Mouse (Mus musculus) erythroid progenitor cell, adult 5-6 weeks (primary cell): Measurements from ENCODE around the gene Msl2. TPM values are rescaled to one million over a fixed set of nuclear protein-coding genes. Genes with fewer than 3 reads are reported as not detected.

Source experiments
- ATAC-seq: replicated peaks from 2 replicates; pipeline ENCODE4 v1.8.0; 2016; ENCODE audit warnings: moderate number of reproducible peaks, mild to moderate bottlenecking, moderate TSS enrichment, inconsistent platforms; ENCODE audit not compliant: poor library complexity, low FRiP score, severe bottlenecking
- total RNA-seq, 2 experiments: library from RNA; stranded (forward) in 1 of 2; stranded (reverse) in 1 of 2; fragments of 150-400 nt in 1 of 2; fragments of 186-747, 209-891 nt in 1 of 2; gene quantifications; 2 replicates each; pipeline versions ENCODE4 v1.2.3 to v1.2.4; 2015 to 2017; ENCODE audit warnings: low replicate concordance in 2 of 2

Msl2 gene
- total RNA-seq, 2 experiments from 2014 or later = 51.0 to 74.6 TPM

- no peak for ATAC-seq
Measured at GRCm38 (mm10) chr9:101113317-101113716, 39.4 kb downstream of the Msl2 start.

- ATAC-seq = peak; percentile 72
Measured at GRCm38 (mm10) chr9:101114182-101114884, 40.4 kb downstream of the Msl2 start.

GRCm38 (mm10) chr9:101143635-101144034 is 69.7 kb downstream of the Msl2 start:
- ATAC-seq = no peak

GRCm38 (mm10) chr9:101152872-101153271 is 79.0 kb downstream of the Msl2 start:
- no peak for ATAC-seq

Other genes starting within 250 kb of the Msl2 start
- 5.9 and 10.8 TPM in 2 replicates for gene Pccb, start 39.2 kb upstream of the Msl2 start, total RNA-seq (2015; ENCODE audit: low replicate concordance)
- gene Pccb, start 39.2 kb upstream of the Msl2 start, total RNA-seq (2017; ENCODE audit: low replicate concordance) = 7.8 and 8.2 TPM in 2 replicates
- gene Ppp2r3a, start 177.7 kb downstream of the Msl2 start, total RNA-seq (2015; ENCODE audit: low replicate concordance) = 2.5 and 2.9 TPM in 2 replicates
- 1.0 TPM in 1 of 2 replicates, not detected in the other for gene Ppp2r3a, start 177.7 kb downstream of the Msl2 start, total RNA-seq (2017; ENCODE audit: low replicate concordance)